In genomic region chr4:133440377-133440795, GRCm38 (mm10) we compare ENCODE assay signal across 8 mouse cellular contexts. TPM values are rescaled to one million over a fixed set of nuclear protein-coding genes. Genes with fewer than 3 reads are reported as not detected.
DNase-seq lines count a peak whose midpoint lies in the region; ATAC-seq and TF ChIP-seq lines count a peak whose summit lies in the region.

No protein-coding gene starts in this region.

- no peak for TF ChIP-seq CTCF in small intestine, adult 2 months (IDR thresholded peaks at IDR 0.05; ENCODE audit: extremely low read depth, insufficient read length, insufficient replicate concordance, low read depth, low read length)

- peaks cover 27% of the 10 kb centered on the region for H3K4me1 ChIP-seq in forebrain, embryonic 13.5 days
- H3K4me1 ChIP-seq in limb, embryonic 13.5 days: peaks cover 43% of the 10 kb centered on the region
- H3K4me1 ChIP-seq in small intestine, adult 2 months (ENCODE audit: control insufficient read depth, insufficient read depth, insufficient read length, low read length): peaks cover 18% of the 10 kb centered on the region

- peak; percentile 79 for ATAC-seq in forebrain, embryonic 13.5 days
- peak; percentile 34 for ATAC-seq in limb, embryonic 13.5 days (ENCODE audit: low FRiP score, low read depth)

- peak overlapping the region; percentile 90 for H3K27ac ChIP-seq in forebrain, embryonic 13.5 days
- peak overlapping the region; percentile 89; the same call in 1 of the 2 replicates for H3K27ac ChIP-seq in limb, embryonic 13.5 days
- peak overlapping the region; percentile 99 for H3K27ac ChIP-seq in small intestine, adult 2 months (ENCODE audit: insufficient read depth, low read depth, low read length)

- DNase-seq in right cerebral cortex, postnatal 4 days: peak; percentile 23
- no peak for DNase-seq in right cerebral cortex, adult 2 months (ENCODE audit: low spot score in 2 of 2)
- no peak for DNase-seq in thymus, postnatal 10 days (ENCODE audit: low spot score in 2 of 2)
- no peak for DNase-seq in ovary, adult 18-20 months (ENCODE audit: low spot score)
- no peak for DNase-seq in right cerebral cortex, postnatal 36 days (ENCODE audit: low spot score in 2 of 2)

- 2% methylated on average over 6 of the region's 6 CpGs for WGBS in forebrain, embryonic 13.5 days
- WGBS in limb, embryonic 13.5 days: 1% methylated on average over 6 of the region's 6 CpGs
- 3% methylated on average over 6 of the region's 6 CpGs for WGBS in small intestine, adult 2 months

- TF ChIP-seq POLR2A in small intestine, adult 2 months (IDR thresholded peaks at IDR 0.05; ENCODE audit: low read depth, low read length): peak; percentile 52; the same call in 1 of the 2 replicates

- H3K27me3 ChIP-seq in forebrain, embryonic 13.5 days: no peaks in the 10 kb centered on the region
- H3K27me3 ChIP-seq in limb, embryonic 13.5 days: no peaks in the 10 kb centered on the region
- no peaks in the 10 kb centered on the region for H3K27me3 ChIP-seq in small intestine, adult 2 months (ENCODE audit: control insufficient read depth, insufficient read depth, low read length)

- peak overlapping the region; percentile 52 for H3K4me2 ChIP-seq in forebrain, embryonic 13.5 days
- H3K4me2 ChIP-seq in limb, embryonic 13.5 days (replicated peaks): peak overlapping the region; percentile 57

- 0 out of 2 replicates have a peak overlapping the region, but pooled peaks have one; percentile 41 for H3K9ac ChIP-seq in forebrain, embryonic 13.5 days
- 0 out of 2 replicates have a peak overlapping the region, but pooled peaks have one; percentile 48 for H3K9ac ChIP-seq in limb, embryonic 13.5 days

- H3K36me3 ChIP-seq in forebrain, embryonic 13.5 days (ENCODE audit: poor library complexity, severe bottlenecking): no peaks in the 10 kb centered on the region
- H3K36me3 ChIP-seq in limb, embryonic 13.5 days: no peaks in the 10 kb centered on the region
- no peaks in the 10 kb centered on the region for H3K36me3 ChIP-seq in small intestine, adult 2 months (ENCODE audit: control insufficient read depth, insufficient read depth, low read length)

- H3K4me3 ChIP-seq in forebrain, embryonic 13.5 days: no peak overlapping the region
- 0 out of 2 replicates have a peak overlapping the region, but pooled peaks have one; percentile 11 for H3K4me3 ChIP-seq in limb, embryonic 13.5 days
- peak overlapping the region; percentile 55 for H3K4me3 ChIP-seq in small intestine, adult 2 months (ENCODE audit: low read depth, low read length)

- no peaks in the 10 kb centered on the region for H3K9me3 ChIP-seq in forebrain, embryonic 13.5 days (replicated peaks)
- no peaks in the 10 kb centered on the region for H3K9me3 ChIP-seq in limb, embryonic 13.5 days

RNA-seq across cellular contexts. Expression of gene Tent5b, which starts 39.5 kb away (rescaled TPM):
- 0.27 TPM in 1 of 2 replicates, not detected in the other for polyA plus RNA-seq in forebrain, embryonic 13.5 days (2015; fragmentation: Nextera tagmentation; extraction: Ambion mirVana)
- 0.87 and 0.92 TPM in 2 replicates for polyA plus RNA-seq in limb, embryonic 13.5 days (2015; fragmentation: Nextera tagmentation; extraction: Ambion mirVana)
- 1.8 and 2.1 TPM in 2 replicates for polyA plus RNA-seq in small intestine, adult 2 months (2012; rRNA removed)

RNA-seq across cellular contexts. Expression of gene Trnp1, which starts 58.0 kb away (rescaled TPM):
- 1.5 and 2.9 TPM in 2 replicates for polyA plus RNA-seq in forebrain, embryonic 13.5 days (2015; fragmentation: Nextera tagmentation; extraction: Ambion mirVana)
- 3.3 and 3.5 TPM in 2 replicates for polyA plus RNA-seq in limb, embryonic 13.5 days (2015; fragmentation: Nextera tagmentation; extraction: Ambion mirVana)
- polyA plus RNA-seq in small intestine, adult 2 months (2012; rRNA removed): 6.1 and 6.2 TPM in 2 replicates
